Mouse (Mus musculus) layer of hippocampus, adult 9-11 months (tissue): Measurements from ENCODE around the gene Sptlc2.
A peak's percentile ranks its signal among the peaks of the same experiment; 100 is the strongest.

Experiments
- DNase-seq: peaks from one replicate; pipeline ENCODE4 v3.0.0; 2022

Sptlc2 gene

GRCm38 (mm10) chr12:87388122-87388774 lies at the start of gene Sptlc2:
Gene Sptlc2, minus strand, starts transcription at chr12:87388355.
- DNase-seq, result peak; percentile 99

- DNase-seq, result no peak
Measured at GRCm38 (mm10) chr12:87428885-87429284, 40.7 kb upstream of the Sptlc2 start.

GRCm38 (mm10) chr12:87428295-87428694 lies 40.1 kb upstream of the Sptlc2 start:
- DNase-seq, result no peak

GRCm38 (mm10) chr12:87426354-87427031 lies 38.3 kb upstream of the Sptlc2 start:
- no peak for DNase-seq

GRCm38 (mm10) chr12:87424516-87424915 lies 36.4 kb upstream of the Sptlc2 start:
- no peak for DNase-seq

GRCm38 (mm10) chr12:87423700-87424099 lies 35.5 kb upstream of the Sptlc2 start:
- no peak for DNase-seq

- DNase-seq, result no peak
Measured at GRCm38 (mm10) chr12:87421708-87422507, 33.8 kb upstream of the Sptlc2 start.

- DNase-seq, result no peak
Measured at GRCm38 (mm10) chr12:87419974-87420485, 31.9 kb upstream of the Sptlc2 start.

GRCm38 (mm10) chr12:87418921-87419320 lies 30.8 kb upstream of the Sptlc2 start:
- no peak for DNase-seq

- DNase-seq, result peak; percentile 17
Measured at GRCm38 (mm10) chr12:87416690-87417089, 28.5 kb upstream of the Sptlc2 start.

- DNase-seq, result no peak
Measured at GRCm38 (mm10) chr12:87415358-87415757, 27.2 kb upstream of the Sptlc2 start.

- peak; percentile 42 for DNase-seq
Measured at GRCm38 (mm10) chr12:87413179-87413790, 25.1 kb upstream of the Sptlc2 start.

- DNase-seq, result no peak
Measured at GRCm38 (mm10) chr12:87410999-87411398, 22.8 kb upstream of the Sptlc2 start.

GRCm38 (mm10) chr12:87409123-87409522 lies 21.0 kb upstream of the Sptlc2 start:
- no peak for DNase-seq

- no peak for DNase-seq
Measured at GRCm38 (mm10) chr12:87407869-87408605, 19.9 kb upstream of the Sptlc2 start.

GRCm38 (mm10) chr12:87405721-87406120 lies 17.6 kb upstream of the Sptlc2 start:
- DNase-seq, result no peak

- no peak for DNase-seq
Measured at GRCm38 (mm10) chr12:87405165-87405564, 17.0 kb upstream of the Sptlc2 start.

- no peak for DNase-seq
Measured at GRCm38 (mm10) chr12:87401883-87402282, 13.7 kb upstream of the Sptlc2 start.

GRCm38 (mm10) chr12:87399119-87399819 lies 11.1 kb upstream of the Sptlc2 start:
- no peak for DNase-seq

GRCm38 (mm10) chr12:87397811-87398417 lies 9.8 kb upstream of the Sptlc2 start:
- no peak for DNase-seq

GRCm38 (mm10) chr12:87397126-87397525 lies 9.0 kb upstream of the Sptlc2 start:
- no peak for DNase-seq
